8 mouse cellular contexts compared by ENCODE assay signal in the genomic region with DNA sequence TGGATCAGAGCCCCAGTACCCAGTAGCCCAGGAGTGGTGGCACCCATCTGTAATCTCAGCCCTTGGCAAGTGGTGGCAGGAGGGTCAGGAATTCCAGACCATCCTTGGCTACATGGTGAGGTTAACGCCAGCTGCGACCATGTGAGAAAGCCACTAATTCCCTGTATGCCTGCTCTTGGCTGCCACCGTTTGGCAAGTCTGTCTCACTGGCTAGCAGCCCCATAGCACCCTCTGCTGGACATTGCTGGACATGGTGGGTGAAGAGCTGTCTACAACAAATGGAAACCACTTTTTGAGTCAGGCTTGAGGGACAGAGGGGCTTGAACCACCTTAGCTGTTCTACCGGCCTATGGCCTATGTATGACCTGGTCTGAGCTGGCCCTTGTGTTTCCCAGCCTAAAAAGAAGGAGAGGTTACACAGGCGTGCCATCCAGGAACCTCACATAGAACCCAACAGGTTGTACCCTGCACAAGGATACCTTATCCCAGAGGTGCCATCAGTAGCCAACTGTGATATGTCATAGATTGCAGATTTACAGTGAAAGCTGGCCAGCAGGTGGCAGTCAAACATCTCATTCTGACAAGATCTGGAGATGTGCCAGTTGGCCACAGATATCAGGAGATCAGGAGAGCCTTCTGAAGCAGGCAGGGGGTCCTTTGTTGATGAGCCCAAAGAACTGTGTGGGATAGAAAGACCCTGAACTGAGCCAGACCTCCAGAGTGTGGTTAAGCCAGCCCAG. TPM values are rescaled to one million over a fixed set of nuclear protein-coding genes. Genes with fewer than 3 reads are reported as not detected.
DNase-seq lines count a peak whose midpoint lies in the region; ATAC-seq and TF ChIP-seq lines count a peak whose summit lies in the region.

No protein-coding gene starts in this region.

- H3K4me1 ChIP-seq in intestine, postnatal 0 days (replicated peaks; ENCODE audit: control insufficient read depth, insufficient read depth, low read length), result no peaks in the 10 kb centered on the region
- H3K4me1 ChIP-seq in midbrain, embryonic 12.5 days, result peaks cover 7% of the 10 kb centered on the region; the same call in 1 of the 2 replicates

- peak; percentile 98 for DNase-seq in adipocyte (ENCODE audit: low spot score)
- peak; percentile 94 to 98 for DNase-seq in cerebellum, postnatal 36 days
- DNase-seq in gastrocnemius, adult 18-20 months (ENCODE audit: low spot score), result peak; percentile 94
- DNase-seq in left cerebral cortex, postnatal 36 days (ENCODE audit: low spot score in 2 of 2), result peak; percentile 85 to 88
- DNase-seq in right cerebral cortex, postnatal 4 days, result peak; percentile 92
- peak; percentile 81 for DNase-seq in yolk sac, embryonic 10.5 days (ENCODE audit: low spot score)

- peak; percentile 100 for TF ChIP-seq CTCF in intestine, postnatal 0 days (IDR thresholded peaks at IDR 0.05; ENCODE audit: low read depth)

- no peak overlapping the region for H3K9ac ChIP-seq in intestine, postnatal 0 days (ENCODE audit: low read depth, low read length)
- H3K9ac ChIP-seq in midbrain, embryonic 12.5 days (replicated peaks), result no peak overlapping the region

- WGBS in intestine, postnatal 0 days, result 9% methylated on average over 5 of the region's 5 CpGs
- 6% methylated on average over 5 of the region's 5 CpGs for WGBS in midbrain, embryonic 12.5 days

- intact Hi-C loops in left cerebral cortex, postnatal 36 days (cut with DNase I), result loop anchor here (1.0 kb wide), 1 partner anchor 103 kb away; a partner anchor contains a TSS

- H3K4me2 ChIP-seq in intestine, postnatal 0 days (replicated peaks; ENCODE audit: low read depth), result no peak overlapping the region
- H3K4me2 ChIP-seq in midbrain, embryonic 12.5 days (replicated peaks), result no peak overlapping the region

- H3K9me3 ChIP-seq in intestine, postnatal 0 days (ENCODE audit: control insufficient read depth), result no peaks in the 10 kb centered on the region
- no peaks in the 10 kb centered on the region for H3K9me3 ChIP-seq in midbrain, embryonic 12.5 days

- peak; percentile 23; the same call in 1 of the 2 replicates for ATAC-seq in intestine, postnatal 0 days
- peak; percentile 66 for ATAC-seq in midbrain, embryonic 12.5 days (ENCODE audit: low FRiP score, low read depth)

- H3K27me3 ChIP-seq in intestine, postnatal 0 days (replicated peaks; ENCODE audit: control insufficient read depth, insufficient read depth, low read length), result no peaks in the 10 kb centered on the region
- H3K27me3 ChIP-seq in midbrain, embryonic 12.5 days, result peaks cover 10% of the 10 kb centered on the region; the same call in 1 of the 2 replicates

- no peak overlapping the region for H3K4me3 ChIP-seq in intestine, postnatal 0 days (ENCODE audit: low read depth, low read length)
- H3K4me3 ChIP-seq in midbrain, embryonic 12.5 days, result no peak overlapping the region

- H3K27ac ChIP-seq in intestine, postnatal 0 days (ENCODE audit: low read depth, low read length), result no peak overlapping the region
- no peak overlapping the region for H3K27ac ChIP-seq in midbrain, embryonic 12.5 days (replicated peaks)

- no peaks in the 10 kb centered on the region for H3K36me3 ChIP-seq in intestine, postnatal 0 days (ENCODE audit: control insufficient read depth, insufficient read depth)
- no peaks in the 10 kb centered on the region for H3K36me3 ChIP-seq in midbrain, embryonic 12.5 days

RNA-seq across cellular contexts. Expression of a gene that starts 10.4 kb away (rescaled TPM):
- 1 to 10 TPM in 1 of 2 experiments, under 1 TPM in 1; 0.68 to 1.6 TPM for total RNA-seq in gastrocnemius, adult 18-20 months (2021)
- 4.9 and 6.0 TPM in 2 replicates for polyA plus RNA-seq in intestine, postnatal 0 days (2015; fragmentation: Nextera tagmentation; extraction: Ambion mirVana)
- 1 to 10 TPM; 5.6 to 7.0 TPM for total RNA-seq in left cerebral cortex, postnatal 36 days (2021)
- polyA plus RNA-seq in midbrain, embryonic 12.5 days (2016; fragmentation: Nextera tagmentation; extraction: Ambion mirVana), result 3.6 and 5.3 TPM in 2 replicates

RNA-seq across cellular contexts. Expression of a gene that starts 23.4 kb away (rescaled TPM):
- total RNA-seq in gastrocnemius, adult 18-20 months (2021), result 10 to 100 TPM; 80.1 to 88.4 TPM
- 139 and 143 TPM in 2 replicates for polyA plus RNA-seq in intestine, postnatal 0 days (2015; fragmentation: Nextera tagmentation; extraction: Ambion mirVana)
- 100 to 1,000 TPM; 492 to 581 TPM for total RNA-seq in left cerebral cortex, postnatal 36 days (2021)
- 407 and 436 TPM in 2 replicates for polyA plus RNA-seq in midbrain, embryonic 12.5 days (2016; fragmentation: Nextera tagmentation; extraction: Ambion mirVana)

RNA-seq across cellular contexts. Expression of a gene that starts 53.7 kb away (rescaled TPM):
- total RNA-seq in gastrocnemius, adult 18-20 months (2021), result 10 to 100 TPM; 16.2 to 23.7 TPM
- 0.73 and 0.76 TPM in 2 replicates for polyA plus RNA-seq in intestine, postnatal 0 days (2015; fragmentation: Nextera tagmentation; extraction: Ambion mirVana)
- 1 to 10 TPM; 1.1 to 1.3 TPM for total RNA-seq in left cerebral cortex, postnatal 36 days (2021)
- polyA plus RNA-seq in midbrain, embryonic 12.5 days (2016; fragmentation: Nextera tagmentation; extraction: Ambion mirVana), result 1.3 and 2.0 TPM in 2 replicates

Comparison
In these comparisons a context has a peak if more than half of its experiments do, and no peak if none do; other contexts are left out.
1. RNA of a gene that starts 23.4 kb away (total RNA-seq): 492 to 581 TPM in left cerebral cortex, postnatal 36 days; 80.1 to 88.4 TPM in gastrocnemius, adult 18-20 months; every median in the first group is over 4 times any median in the second.
2. RNA of a gene that starts 53.7 kb away (total RNA-seq): 16.2 to 23.7 TPM in gastrocnemius, adult 18-20 months; 1.1 to 1.3 TPM in left cerebral cortex, postnatal 36 days; every median in the first group is over 4 times any median in the second.
3. Peak in every context shown above with its lines, with median percentiles within 50 percentile points of each other: DNase-seq.